Mouse (Mus musculus) hindbrain, postnatal 0 days (tissue): Measurements from ENCODE around the gene Cecr2. TPM values are rescaled to one million over a fixed set of nuclear protein-coding genes. Genes with fewer than 3 reads are reported as not detected.

Experiments used
- ATAC-seq: fragments of 200-750 bp; cut with Nextera tagmentation; 2 replicates; pipeline ENCODE4 v1.8.0; 2017; ENCODE audit warnings: mild to moderate bottlenecking, moderate TSS enrichment, moderate library complexity
- DNase-seq: peaks from one replicate; pipeline ENCODE4 v3.0.0-alpha.2; 2015; ENCODE audit warnings: low spot score
- H3K27ac ChIP-seq: fragments of 300-500 bp; sonication (generic); 2 replicates; pipeline ENCODE4 v1.5.1; 2014; ENCODE audit warnings: mild to moderate bottlenecking
- H3K27me3 ChIP-seq: fragments of 300-500 bp; sonication (generic); 2 replicates; pipeline ENCODE4 v1.6.1; 2014; ENCODE audit warnings: low read length, mixed read lengths; ENCODE audit not compliant: insufficient read depth
- H3K36me3 ChIP-seq: fragments of 300-500 bp; sonication (generic); 2 replicates; pipeline ENCODE4 v1.6.1; 2014; ENCODE audit warnings: low read length, mixed read lengths; ENCODE audit not compliant: insufficient read depth
- H3K4me1 ChIP-seq: fragments of 300-500 bp; sonication (generic); 2 replicates; pipeline ENCODE4 v1.6.1; 2014; ENCODE audit warnings: antibody characterized with exemption, low read length, mixed read lengths; ENCODE audit not compliant: insufficient read depth
- H3K4me2 ChIP-seq: fragments of 300-500 bp; sonication (generic); 2 replicates; pipeline ENCODE4 v1.6.1; 2014; ENCODE audit warnings: low read depth, mild to moderate bottlenecking, low read length, moderate library complexity, mixed read lengths
- H3K4me3 ChIP-seq: fragments of 300-500 bp; sonication (generic); 2 replicates; pipeline ENCODE4 v1.5.1; 2014; ENCODE audit warnings: low read length
- H3K9ac ChIP-seq: fragments of 300-500 bp; sonication (generic); replicated peaks from 2 replicates; pipeline ENCODE4 v1.6.1; 2014; ENCODE audit warnings: mild to moderate bottlenecking, low read length, moderate library complexity, mixed read lengths
- H3K9me3 ChIP-seq: fragments of 300-500 bp; sonication (generic); 2 replicates; pipeline ENCODE4 v1.6.1; 2016; ENCODE audit warnings: low read length, mixed read lengths
- CTCF ChIP-seq: IDR thresholded peaks from 2 replicates; pipeline ENCODE4 v1.5.1; 2016; ENCODE audit warnings: antibody characterized with exemption, control low read depth, low read depth
- WGBS: fragments of 180-500 bp; shearing (Covaris S2); extraction: QIAGEN DNeasy Blood & Tissue Kit; methylation state at CpG from one replicate; pipeline ENCODE4 v1.1.7; 2014; 5-methylcytosine and 5-hydroxymethylcytosine counted together
- polyA plus RNA-seq: library from polyadenylated mRNA; unstranded; fragments of >200 nt; fragmentation: Nextera tagmentation; extraction: Ambion mirVana; gene quantifications from 2 replicates; pipeline ENCODE4 v1.2.1, GENCODE M21; 2015
- total RNA-seq: library from RNA; depleted of rRNA; stranded (reverse); fragments of >200 nt; gene quantifications from 2 replicates; pipeline ENCODE4 v1.2.3, GENCODE M21; 2014; rRNA removed

Gene Cecr2
- total RNA-seq, result 13.2 and 16.9 TPM in 2 replicates
- polyA plus RNA-seq, result 2.9 and 3.4 TPM in 2 replicates

GRCm38 (mm10) chr6:120665816-120666760 lies at the start of gene Cecr2:
Cecr2 (plus strand) TSS chr6:120666369.
- Histone ChIP-seq H3K9me3 (no peaks in the 10 kb centered on the region), H3K4me2 (peak within 1 kb of the TSS; percentile 97), H3K4me3 (peak within 1 kb of the TSS; percentile 94), H3K27me3 (no peaks in the 10 kb centered on the region), H3K4me1 (no peaks in the 10 kb centered on the region), H3K27ac (peak within 1 kb of the TSS; percentile 96), H3K9ac (peak within 1 kb of the TSS; percentile 84), H3K36me3 (no peaks in the 10 kb centered on the region)
- DNase-seq, result peak; percentile 90
- WGBS, result under 1% methylated on average over 90 of the region's 127 CpGs
- TF ChIP-seq CTCF, result peak; percentile 23; the same call in 1 of the 2 replicates
- peak; percentile 91 for ATAC-seq

GRCm38 (mm10) chr6:120617586-120617985 lies 48.6 kb upstream of the Cecr2 start:
- no peak overlapping the region for H3K4me2 ChIP-seq
- no peak for TF ChIP-seq CTCF
- no peak overlapping the region for H3K27ac ChIP-seq
- no peak overlapping the region for H3K9ac ChIP-seq
- DNase-seq, result no peak
- 76% methylated on average over 5 of the region's 5 CpGs for WGBS
- no peak for ATAC-seq
- no peak overlapping the region for H3K4me3 ChIP-seq
- no peaks in the 10 kb centered on the region for H3K36me3 ChIP-seq
- H3K4me1 ChIP-seq, result no peaks in the 10 kb centered on the region
- H3K27me3 ChIP-seq, result no peaks in the 10 kb centered on the region
- no peaks in the 10 kb centered on the region for H3K9me3 ChIP-seq

- Histone ChIP-seq H3K36me3 (no peaks in the 10 kb centered on the region), H3K27me3 (no peaks in the 10 kb centered on the region), H3K4me3 (no peak overlapping the region), H3K4me2 (no peak overlapping the region), H3K4me1 (no peaks in the 10 kb centered on the region), H3K9ac (no peak overlapping the region), H3K9me3 (no peaks in the 10 kb centered on the region), H3K27ac (no peak overlapping the region)
- no peak for ATAC-seq
- 70% methylated on average over 4 of the region's 4 CpGs for WGBS
- no peak for TF ChIP-seq CTCF
- no peak for DNase-seq
Measured at GRCm38 (mm10) chr6:120618518-120619402, 47.4 kb upstream of the Cecr2 start.

GRCm38 (mm10) chr6:120620193-120620592 lies 46.0 kb upstream of the Cecr2 start:
- Histone ChIP-seq H3K9me3 (no peaks in the 10 kb centered on the region), H3K9ac (no peak overlapping the region), H3K4me2 (no peak overlapping the region), H3K27ac (no peak overlapping the region), H3K4me1 (no peaks in the 10 kb centered on the region), H3K4me3 (no peak overlapping the region), H3K27me3 (no peaks in the 10 kb centered on the region), H3K36me3 (no peaks in the 10 kb centered on the region)
- DNase-seq (no peak), ATAC-seq (no peak)
- no peak for TF ChIP-seq CTCF
- 85% methylated on average over 3 of the region's 3 CpGs for WGBS

- H3K27me3 ChIP-seq, result no peaks in the 10 kb centered on the region
- no peak overlapping the region for H3K4me3 ChIP-seq
- H3K27ac ChIP-seq, result no peak overlapping the region
- H3K4me1 ChIP-seq, result no peaks in the 10 kb centered on the region
- no peak for TF ChIP-seq CTCF
- no peaks in the 10 kb centered on the region for H3K36me3 ChIP-seq
- no peak for DNase-seq
- no peak for ATAC-seq
- no peaks in the 10 kb centered on the region for H3K9me3 ChIP-seq
- H3K9ac ChIP-seq, result no peak overlapping the region
- H3K4me2 ChIP-seq, result no peak overlapping the region
- 59% methylated on average over 8 of the region's 8 CpGs for whole genome bisulfite sequencing
Measured at GRCm38 (mm10) chr6:120625081-120625480, 41.1 kb upstream of the Cecr2 start.

- Histone ChIP-seq H3K4me3 (no peak overlapping the region), H3K4me1 (no peaks in the 10 kb centered on the region)
Measured at GRCm38 (mm10) chr6:120627096-120627495, 39.1 kb upstream of the Cecr2 start.

More at GRCm38 (mm10) chr6:120627096-120627495, 39.1 kb upstream of the Cecr2 start:
- ATAC-seq (no peak), DNase-seq (no peak)
- TF ChIP-seq CTCF, result no peak
- Histone ChIP-seq H3K36me3 (no peaks in the 10 kb centered on the region), H3K27ac (no peak overlapping the region), H3K9ac (no peak overlapping the region), H3K27me3 (no peaks in the 10 kb centered on the region), H3K4me2 (no peak overlapping the region), H3K9me3 (no peaks in the 10 kb centered on the region)
- WGBS, result 49% methylated on average over 2 of the region's 2 CpGs
